Mouse (Mus musculus) embryonic facial prominence, embryonic 11.5 days (tissue): ENCODE data around the gene Sh3bp1. TPM values are rescaled to one million over a fixed set of nuclear protein-coding genes. Genes with fewer than 3 reads are reported as not detected.

Experiments
- ATAC-seq: fragments of 200-750 bp; cut with Nextera tagmentation; replicated peaks from 2 replicates; pipeline ENCODE4 v1.8.0; 2017; ENCODE audit warnings: low read depth; ENCODE audit not compliant: insufficient number of reproducible peaks, low FRiP score, low TSS enrichment
- DNase-seq: peaks from one replicate; pipeline ENCODE4 v3.0.0-alpha.2; 2015; ENCODE audit warnings: low spot score
- H3K27ac ChIP-seq: fragments of 300-500 bp; sonication (generic); replicated peaks from 2 replicates; pipeline ENCODE4 v1.5.1; 2014; ENCODE audit warnings: mild to moderate bottlenecking, low read depth, low read length, control low read depth
- H3K27me3 ChIP-seq: fragments of 300-500 bp; sonication (generic); 2 replicates; pipeline ENCODE4 v1.6.1; 2014; ENCODE audit warnings: mild to moderate bottlenecking, low read length, moderate library complexity, mixed read lengths; ENCODE audit not compliant: control insufficient read depth, insufficient read depth
- H3K36me3 ChIP-seq: fragments of 300-500 bp; sonication (generic); replicated peaks from 2 replicates; pipeline ENCODE4 v1.6.1; 2014; ENCODE audit warnings: low read depth, mild to moderate bottlenecking, low read length, moderate library complexity, mixed read lengths; ENCODE audit not compliant: control insufficient read depth, insufficient read depth
- H3K4me1 ChIP-seq: fragments of 300-500 bp; sonication (generic); 2 replicates; pipeline ENCODE4 v1.6.1; 2014; ENCODE audit warnings: low read length, mixed read lengths; ENCODE audit not compliant: control insufficient read depth, insufficient read depth
- H3K4me2 ChIP-seq: fragments of 300-500 bp; sonication (generic); 2 replicates; pipeline ENCODE4 v1.6.1; 2014; ENCODE audit warnings: low read depth, mild to moderate bottlenecking, control low read depth, low read length, moderate library complexity
- H3K4me3 ChIP-seq: fragments of 300-500 bp; sonication (generic); 2 replicates; pipeline ENCODE4 v1.5.1; 2014; ENCODE audit warnings: low read depth, low read length, control low read depth
- H3K9ac ChIP-seq: fragments of 300-500 bp; sonication (generic); replicated peaks from 2 replicates; pipeline ENCODE4 v1.6.1; 2014; ENCODE audit warnings: mild to moderate bottlenecking, control low read depth, low read length
- H3K9me3 ChIP-seq: fragments of 300-500 bp; sonication (generic); replicated peaks from 2 replicates; pipeline ENCODE4 v1.6.1; 2016; ENCODE audit warnings: mild to moderate bottlenecking, low read length, inconsistent platforms, mixed read lengths; ENCODE audit not compliant: control insufficient read depth
- WGBS: fragments of 180-500 bp; shearing (Covaris S2); extraction: QIAGEN DNeasy Blood & Tissue Kit; methylation state at CpG from one replicate; pipeline ENCODE4 v1.1.7; 2014; 5-methylcytosine and 5-hydroxymethylcytosine counted together
- polyA plus RNA-seq: library from polyadenylated mRNA; unstranded; fragments of >200 nt; fragmentation: Nextera tagmentation; extraction: Ambion mirVana; gene quantifications from 2 replicates; pipeline ENCODE4 v1.2.1, GENCODE M21; 2014

The Sh3bp1 gene
- polyA plus RNA-seq, 1 experiment from 2014 or later = 25.2 TPM

DNA sequence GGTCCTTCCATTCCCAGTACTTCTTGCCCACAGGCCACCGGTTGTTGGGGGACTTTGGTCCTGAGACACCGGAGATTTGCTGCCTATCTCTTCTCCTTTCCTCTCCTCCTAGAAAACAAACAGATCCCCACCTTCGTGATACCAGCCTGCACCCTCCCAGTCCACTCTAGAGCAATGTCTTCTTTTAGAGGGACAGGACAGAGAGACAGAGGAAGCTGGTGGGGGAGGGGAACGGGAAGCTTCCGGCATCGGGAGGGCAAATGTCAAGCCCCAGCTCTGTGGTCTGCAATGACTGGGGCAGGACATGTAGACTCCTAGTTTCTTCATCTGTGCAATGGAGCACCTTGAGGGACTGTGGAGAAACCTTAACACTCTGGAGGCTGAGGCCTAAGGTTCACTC lies 39.9 kb upstream of the Sh3bp1 start:
- WGBS = 68% methylated on average over 6 of the region's 6 CpGs
- Histone ChIP-seq H3K27ac (no peak overlapping the region), H3K4me3 (no peak overlapping the region), H3K27me3 (no peaks in the 10 kb centered on the region), H3K4me2 (no peak overlapping the region), H3K9ac (no peak overlapping the region), H3K4me1 (no peaks in the 10 kb centered on the region), H3K9me3 (no peaks in the 10 kb centered on the region), H3K36me3 (no peaks in the 10 kb centered on the region)
- no peak for ATAC-seq
- no peak for DNase-seq

GRCm38 (mm10) chr15:78862280-78862679 lies 37.3 kb upstream of the Sh3bp1 start:
- 88% methylated on average over 5 of the region's 5 CpGs for WGBS
- no peak for DNase-seq

DNA sequence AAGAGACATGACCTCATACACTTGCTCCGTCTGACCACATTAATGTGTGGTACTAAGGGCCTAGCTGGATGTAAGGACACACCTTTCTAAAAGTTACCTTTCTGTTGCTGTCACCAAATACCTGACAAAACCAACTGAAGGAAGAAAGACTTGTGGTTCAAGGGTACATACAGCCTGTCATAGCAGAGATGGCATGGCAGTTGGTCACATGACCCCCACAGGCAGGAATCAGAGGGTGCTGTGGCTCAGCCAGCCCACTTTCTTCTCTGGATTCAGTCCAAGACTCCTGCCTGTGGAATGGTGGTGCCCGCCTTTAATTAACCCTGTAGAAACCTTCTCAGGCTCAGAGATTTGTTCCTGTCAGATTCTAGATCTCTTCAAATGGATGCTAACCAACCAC lies 36.4 kb upstream of the Sh3bp1 start:
- WGBS = 82% methylated on average over 2 of the region's 2 CpGs
- H3K27ac ChIP-seq = no peak overlapping the region
- no peaks in the 10 kb centered on the region for H3K9me3 ChIP-seq
- no peaks in the 10 kb centered on the region for H3K27me3 ChIP-seq
- no peak overlapping the region for H3K4me3 ChIP-seq
- no peaks in the 10 kb centered on the region for H3K36me3 ChIP-seq
- H3K4me1 ChIP-seq = no peaks in the 10 kb centered on the region
- DNase-seq = no peak
- no peak for ATAC-seq
- no peak overlapping the region for H3K9ac ChIP-seq
- H3K4me2 ChIP-seq = no peak overlapping the region

More at GRCm38 (mm10) chr15:78862280-78862679, 37.3 kb upstream of the Sh3bp1 start:
- no peak for ATAC-seq
- Histone ChIP-seq H3K9ac (no peak overlapping the region), H3K4me2 (no peak overlapping the region), H3K4me1 (no peaks in the 10 kb centered on the region), H3K27ac (no peak overlapping the region), H3K4me3 (no peak overlapping the region), H3K36me3 (no peaks in the 10 kb centered on the region), H3K9me3 (no peaks in the 10 kb centered on the region), H3K27me3 (no peaks in the 10 kb centered on the region)

DNA sequence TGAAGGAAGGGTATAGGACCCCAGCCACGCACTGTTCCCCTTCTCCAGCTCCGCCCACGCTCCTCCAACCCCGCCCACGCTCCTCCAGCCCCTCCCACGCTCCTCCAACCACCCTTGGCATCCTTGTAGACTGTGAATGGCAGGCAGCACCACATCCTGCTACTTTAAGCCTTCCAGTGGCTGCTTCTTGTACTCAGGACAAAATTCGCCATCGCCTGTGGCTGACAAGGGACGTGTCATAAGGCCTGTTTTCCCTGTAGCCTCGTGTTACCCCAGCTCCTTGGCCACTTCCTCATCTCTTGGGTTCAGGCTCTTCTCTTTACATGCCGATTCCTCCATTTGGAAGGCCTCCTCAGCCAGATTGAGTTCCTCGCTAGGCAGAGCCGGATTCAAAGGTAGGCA lies 35.7 kb upstream of the Sh3bp1 start:
- DNase-seq = no peak
- ATAC-seq = no peak
- Histone ChIP-seq H3K27ac (no peak overlapping the region), H3K4me3 (no peak overlapping the region), H3K36me3 (no peaks in the 10 kb centered on the region), H3K9ac (no peak overlapping the region), H3K9me3 (no peaks in the 10 kb centered on the region), H3K4me2 (no peak overlapping the region), H3K27me3 (no peaks in the 10 kb centered on the region), H3K4me1 (peaks cover 2% of the 10 kb centered on the region)
- 45% methylated on average over 13 of the region's 13 CpGs for WGBS

GRCm38 (mm10) chr15:78868398-78868797 lies 31.2 kb upstream of the Sh3bp1 start:
- DNase-seq (peak; percentile 79), ATAC-seq (no peak; the same call in 1 of the 2 replicates)
- Histone ChIP-seq H3K9ac (no peak overlapping the region), H3K27ac (peak overlapping the region; percentile 47; the same call in 1 of the 2 replicates), H3K9me3 (no peaks in the 10 kb centered on the region), H3K27me3 (no peaks in the 10 kb centered on the region), H3K36me3 (no peaks in the 10 kb centered on the region), H3K4me3 (no peak overlapping the region), H3K4me2 (peak overlapping the region; percentile 10), H3K4me1 (peaks cover 2% of the 10 kb centered on the region)
- 12% methylated on average over 9 of the region's 9 CpGs for WGBS

- Histone ChIP-seq H3K4me1 (peaks cover 2% of the 10 kb centered on the region), H3K27ac (peak overlapping the region; percentile 35; the same call in 1 of the 2 replicates), H3K4me3 (no peak overlapping the region), H3K4me2 (peak overlapping the region; percentile 10; the same call in 1 of the 2 replicates), H3K9me3 (no peaks in the 10 kb centered on the region), H3K27me3 (no peaks in the 10 kb centered on the region), H3K36me3 (no peaks in the 10 kb centered on the region), H3K9ac (no peak overlapping the region)
- DNase-seq (no peak), ATAC-seq (0 out of 2 replicates have a peak, but pooled peaks have one; percentile 20)
- WGBS = 60% methylated on average over 7 of the region's 7 CpGs
Observed at GRCm38 (mm10) chr15:78868826-78869233, 30.7 kb upstream of the Sh3bp1 start.

- 22% methylated on average over 6 of the region's 6 CpGs for WGBS
- Histone ChIP-seq H3K27ac (no peak overlapping the region), H3K9me3 (no peaks in the 10 kb centered on the region), H3K9ac (no peak overlapping the region), H3K4me3 (no peak overlapping the region), H3K4me2 (no peak overlapping the region), H3K27me3 (no peaks in the 10 kb centered on the region), H3K4me1 (peaks cover 2% of the 10 kb centered on the region), H3K36me3 (no peaks in the 10 kb centered on the region)
- ATAC-seq (no peak), DNase-seq (peak; percentile 77)
Observed at GRCm38 (mm10) chr15:78869775-78870174, 29.8 kb upstream of the Sh3bp1 start.

DNA sequence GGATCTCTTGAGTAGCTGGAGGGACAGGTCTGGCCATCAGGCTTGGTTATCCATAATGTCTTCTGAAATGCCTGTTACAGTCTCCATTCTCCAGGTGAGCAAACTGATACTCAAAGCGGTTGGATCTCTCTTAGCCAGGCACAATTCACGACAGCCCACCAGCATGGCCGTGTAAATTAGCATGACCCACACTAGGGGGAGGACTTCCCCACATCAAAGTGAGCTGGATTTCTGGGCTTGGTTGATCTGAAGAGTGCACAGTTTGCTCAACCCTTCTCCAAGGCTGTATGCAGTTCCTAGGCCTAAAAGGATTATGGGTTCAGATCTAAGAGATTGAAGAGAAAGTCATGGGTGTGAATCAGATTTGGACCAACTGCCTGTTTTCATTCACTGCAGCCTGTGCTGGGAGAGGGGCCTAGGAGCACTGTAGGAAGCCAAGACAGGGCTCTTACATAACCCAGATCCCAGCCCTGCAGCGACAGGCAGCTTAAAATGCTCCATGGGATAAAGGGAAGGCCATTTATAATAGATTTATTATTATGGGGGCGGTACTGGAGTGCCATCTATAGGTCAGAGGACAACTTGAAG lies 27.5 kb upstream of the Sh3bp1 start:
- no peak overlapping the region for H3K27ac ChIP-seq
- H3K4me2 ChIP-seq = no peak overlapping the region
- H3K9me3 ChIP-seq = no peaks in the 10 kb centered on the region
- no peak overlapping the region for H3K9ac ChIP-seq
- no peaks in the 10 kb centered on the region for H3K36me3 ChIP-seq
- DNase-seq = no peak
- peaks cover 2% of the 10 kb centered on the region for H3K4me1 ChIP-seq
- no peak for ATAC-seq
- WGBS = 60% methylated on average over 5 of the region's 5 CpGs
- H3K4me3 ChIP-seq = no peak overlapping the region
- no peaks in the 10 kb centered on the region for H3K27me3 ChIP-seq
